Mouse (Mus musculus): ENCODE measurements around the gene Agbl5. TPM values are rescaled to one million over a fixed set of nuclear protein-coding genes. Genes with fewer than 3 reads are reported as not detected.

Gene Agbl5
- polyA plus RNA-seq, 1 experiment from 2014 or later, result 5.7 TPM

GRCm38 (mm10) chr5:30907413-30908059, 19.0 kb downstream of the Agbl5 start, which contains the start of gene Ost4:
Ost4 (minus strand) TSS chr5:30907788.
- WGBS (ENCODE audit: insufficient replicate concordance), result under 1% methylated on average over 58 of the region's 58 CpGs
- peaks cover 10% of the 10 kb centered on the region for H3K36me3 ChIP-seq (ENCODE audit: control insufficient read depth, insufficient read depth)

DNA sequence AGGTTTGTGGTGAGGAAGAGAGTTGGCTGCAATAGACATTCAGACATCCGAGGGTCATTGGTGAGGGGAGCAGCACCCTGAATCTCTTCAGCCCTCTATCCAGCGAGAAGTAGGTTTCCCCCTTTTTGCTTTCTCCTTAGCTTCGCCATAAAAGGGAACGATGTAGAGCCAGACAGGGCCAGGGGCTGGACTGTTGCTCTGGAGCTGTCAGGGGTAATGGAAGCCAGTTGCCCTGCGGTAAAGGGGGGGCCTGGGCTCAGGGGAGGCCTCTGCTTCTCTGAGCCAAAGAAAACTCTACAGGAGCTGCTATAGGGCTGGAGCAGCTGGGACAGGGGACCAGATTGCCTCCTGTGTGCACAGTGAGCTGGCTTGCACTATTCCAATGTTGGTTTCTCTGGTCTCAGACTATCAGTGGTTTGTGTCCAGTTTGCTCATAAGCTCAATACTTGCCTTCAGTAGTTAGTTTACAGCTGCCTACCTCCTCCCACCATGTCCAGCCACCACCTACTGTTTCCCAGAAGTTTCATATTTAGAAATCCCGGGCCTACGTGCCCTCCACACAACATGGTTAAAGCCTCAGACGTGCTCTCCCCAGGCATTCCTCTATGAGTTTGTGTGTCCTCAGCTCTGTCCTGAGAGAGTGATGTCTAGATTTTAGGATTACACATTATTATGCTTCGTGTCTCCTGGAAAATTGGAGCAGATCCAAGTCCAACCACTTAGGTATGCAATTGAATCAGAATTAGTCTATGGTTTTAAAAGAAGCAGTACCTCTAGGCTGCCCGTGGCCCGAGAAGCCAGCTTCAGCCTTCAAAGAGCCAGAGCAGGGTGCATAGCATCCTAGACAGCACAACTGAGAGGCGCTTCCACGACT, 20.2 kb downstream of the Agbl5 start:
- H3K36me3 ChIP-seq (ENCODE audit: control insufficient read depth, insufficient read depth), result peaks cover 10% of the 10 kb centered on the region; the same call in 1 of the 2 replicates
- 42% methylated on average over 13 of the region's 13 CpGs for WGBS (ENCODE audit: insufficient replicate concordance)

More at GRCm38 (mm10) chr5:30907413-30908059, 19.0 kb downstream of the Agbl5 start, which contains the start of gene Ost4:
- Histone ChIP-seq H3K9me3 (replicated peaks; ENCODE audit: control insufficient read depth, low read length) (no peaks in the 10 kb centered on the region), H3K4me2 (ENCODE audit: low read depth, low read length) (peak within 1 kb of the TSS; percentile 97), H3K27ac (ENCODE audit: low read length) (peak within 1 kb of the TSS; percentile 94), H3K9ac (ENCODE audit: low read depth, low read length) (peak within 1 kb of the TSS; percentile 87), H3K4me1 (ENCODE audit: control insufficient read depth, low read depth, low read length) (peaks cover 22% of the 10 kb centered on the region), H3K4me3 (ENCODE audit: low read depth, low read length) (peak within 1 kb of the TSS; percentile 74), H3K27me3 (ENCODE audit: control insufficient read depth, insufficient read depth, low read depth, low read length) (no peaks in the 10 kb centered on the region)
- ATAC-seq (ENCODE audit: low read depth), result peak; percentile 96

GRCm38 (mm10) chr5:30909300-30909659, 20.8 kb downstream of the Agbl5 start:
- no peak overlapping the region for H3K4me2 ChIP-seq (ENCODE audit: low read depth, low read length)
- H3K9ac ChIP-seq (ENCODE audit: low read depth, low read length), result no peak overlapping the region
- no peaks in the 10 kb centered on the region for H3K27me3 ChIP-seq (ENCODE audit: control insufficient read depth, insufficient read depth, low read depth, low read length)
- peaks cover 33% of the 10 kb centered on the region for H3K4me1 ChIP-seq (ENCODE audit: control insufficient read depth, low read depth, low read length)
- no peak for ATAC-seq (ENCODE audit: low read depth)
- H3K4me3 ChIP-seq (ENCODE audit: low read depth, low read length), result no peak overlapping the region
- H3K9me3 ChIP-seq (replicated peaks; ENCODE audit: control insufficient read depth, low read length), result no peaks in the 10 kb centered on the region
- peak overlapping the region; percentile 45 for H3K27ac ChIP-seq (ENCODE audit: low read length)
- H3K36me3 ChIP-seq (ENCODE audit: control insufficient read depth, insufficient read depth), result peaks cover 3% of the 10 kb centered on the region; the same call in 1 of the 2 replicates
- WGBS (ENCODE audit: insufficient replicate concordance), result 28% methylated on average over 7 of the region's 7 CpGs

More for the DNA sequence above, 20.2 kb downstream of the Agbl5 start:
- Histone ChIP-seq H3K9ac (ENCODE audit: low read depth, low read length) (peak overlapping the region; percentile 82), H3K27ac (ENCODE audit: low read length) (peak overlapping the region; percentile 84), H3K4me2 (ENCODE audit: low read depth, low read length) (peak overlapping the region; percentile 97), H3K4me3 (ENCODE audit: low read depth, low read length) (peak overlapping the region; percentile 74), H3K4me1 (ENCODE audit: control insufficient read depth, low read depth, low read length) (peaks cover 27% of the 10 kb centered on the region), H3K27me3 (ENCODE audit: control insufficient read depth, insufficient read depth, low read depth, low read length) (no peaks in the 10 kb centered on the region), H3K9me3 (replicated peaks; ENCODE audit: control insufficient read depth, low read length) (no peaks in the 10 kb centered on the region)
- no peak for ATAC-seq (ENCODE audit: low read depth)

DNA sequence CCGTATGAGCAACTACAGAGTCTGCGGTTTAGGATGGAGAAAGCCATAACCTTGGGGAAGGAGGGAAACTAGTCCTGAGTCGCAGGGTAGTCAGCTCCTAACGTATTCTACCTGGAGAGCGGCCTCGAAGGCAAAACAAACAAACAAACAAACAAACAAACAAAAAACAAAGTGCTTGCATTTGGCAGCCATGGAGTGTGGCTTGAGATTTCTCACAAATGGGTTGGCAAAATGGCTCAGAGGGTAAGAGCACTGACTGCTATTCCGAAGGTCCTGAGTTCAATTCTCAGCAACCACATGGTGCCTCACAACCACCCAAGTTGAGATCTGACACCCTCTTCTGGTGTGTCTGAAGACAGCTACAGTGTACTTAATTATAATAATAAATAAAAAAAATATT, 21.4 kb downstream of the Agbl5 start:
- Histone ChIP-seq H3K27me3 (ENCODE audit: control insufficient read depth, insufficient read depth, low read depth, low read length) (no peaks in the 10 kb centered on the region), H3K27ac (ENCODE audit: low read length) (peak overlapping the region; percentile 45), H3K9ac (ENCODE audit: low read depth, low read length) (no peak overlapping the region), H3K4me3 (ENCODE audit: low read depth, low read length) (no peak overlapping the region), H3K4me2 (ENCODE audit: low read depth, low read length) (no peak overlapping the region), H3K4me1 (ENCODE audit: control insufficient read depth, low read depth, low read length) (peaks cover 39% of the 10 kb centered on the region), H3K9me3 (replicated peaks; ENCODE audit: control insufficient read depth, low read length) (no peaks in the 10 kb centered on the region), H3K36me3 (ENCODE audit: control insufficient read depth, insufficient read depth) (no peaks in the 10 kb centered on the region)
- 74% methylated on average over 7 of the region's 7 CpGs for WGBS (ENCODE audit: insufficient replicate concordance)
- no peak for ATAC-seq (ENCODE audit: low read depth)

- H3K27ac ChIP-seq (ENCODE audit: low read length), result no peak overlapping the region
- H3K27me3 ChIP-seq (ENCODE audit: control insufficient read depth, insufficient read depth, low read depth, low read length), result no peaks in the 10 kb centered on the region
- H3K4me1 ChIP-seq (ENCODE audit: control insufficient read depth, low read depth, low read length), result peaks cover 42% of the 10 kb centered on the region
- no peaks in the 10 kb centered on the region for H3K36me3 ChIP-seq (ENCODE audit: control insufficient read depth, insufficient read depth)
- no peak overlapping the region for H3K4me2 ChIP-seq (ENCODE audit: low read depth, low read length)
- no peak for ATAC-seq (ENCODE audit: low read depth)
- H3K9me3 ChIP-seq (replicated peaks; ENCODE audit: control insufficient read depth, low read length), result no peaks in the 10 kb centered on the region
- no peak overlapping the region for H3K4me3 ChIP-seq (ENCODE audit: low read depth, low read length)
- no peak overlapping the region for H3K9ac ChIP-seq (ENCODE audit: low read depth, low read length)
These were observed 22.0 kb downstream of the Agbl5 start for GRCm38 (mm10) chr5:30910481-30910880.

DNA sequence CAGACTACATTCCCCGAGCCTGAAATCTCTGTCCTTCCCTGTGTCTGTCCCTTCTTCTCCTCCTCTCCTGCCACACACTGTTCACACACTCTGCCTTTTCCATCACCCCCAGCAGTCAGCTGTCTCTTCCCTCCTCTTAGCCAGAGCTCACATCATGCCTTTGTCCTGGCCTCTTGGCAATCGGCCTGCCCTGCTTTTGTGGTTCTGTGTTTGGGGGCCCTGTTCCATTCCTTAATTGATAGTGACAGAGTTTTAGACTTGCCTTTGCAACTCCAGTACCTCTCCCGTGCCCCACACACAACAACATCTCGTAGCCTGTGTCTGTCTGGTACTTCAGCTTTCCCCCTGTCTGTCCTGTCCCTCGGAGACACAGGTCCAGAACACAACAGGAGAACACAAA, 23.7 kb downstream of the Agbl5 start:
- Histone ChIP-seq H3K36me3 (ENCODE audit: control insufficient read depth, insufficient read depth) (0 out of 2 replicates have a peak, but pooled peaks cover 1% of the 10 kb centered on the region), H3K4me2 (ENCODE audit: low read depth, low read length) (no peak overlapping the region), H3K4me1 (ENCODE audit: control insufficient read depth, low read depth, low read length) (peaks cover 43% of the 10 kb centered on the region), H3K9ac (ENCODE audit: low read depth, low read length) (no peak overlapping the region), H3K27me3 (ENCODE audit: control insufficient read depth, insufficient read depth, low read depth, low read length) (no peaks in the 10 kb centered on the region), H3K4me3 (ENCODE audit: low read depth, low read length) (no peak overlapping the region), H3K9me3 (replicated peaks; ENCODE audit: control insufficient read depth, low read length) (no peaks in the 10 kb centered on the region), H3K27ac (ENCODE audit: low read length) (peak overlapping the region; percentile 74)
- WGBS (ENCODE audit: insufficient replicate concordance), result 46% methylated on average over 5 of the region's 5 CpGs
- ATAC-seq (ENCODE audit: low read depth), result no peak

GRCm38 (mm10) chr5:30913060-30913841, 24.8 kb downstream of the Agbl5 start, which contains the start of gene Emilin1:
Emilin1 (plus strand) TSS chr5:30913402.
- Histone ChIP-seq H3K4me1 (ENCODE audit: control insufficient read depth, low read depth, low read length) (peaks cover 41% of the 10 kb centered on the region), H3K9me3 (replicated peaks; ENCODE audit: control insufficient read depth, low read length) (no peaks in the 10 kb centered on the region), H3K36me3 (ENCODE audit: control insufficient read depth, insufficient read depth) (peaks cover 5% of the 10 kb centered on the region; the same call in 1 of the 2 replicates), H3K4me3 (ENCODE audit: low read depth, low read length) (peak within 1 kb of the TSS; percentile 55), H3K4me2 (ENCODE audit: low read depth, low read length) (peak within 1 kb of the TSS; percentile 59), H3K27ac (ENCODE audit: low read length) (peak within 1 kb of the TSS; percentile 74), H3K27me3 (ENCODE audit: control insufficient read depth, insufficient read depth, low read depth, low read length) (no peaks in the 10 kb centered on the region), H3K9ac (ENCODE audit: low read depth, low read length) (peak within 1 kb of the TSS; percentile 56)
- WGBS (ENCODE audit: insufficient replicate concordance), result 25% methylated on average over 12 of the region's 13 CpGs
- peak; percentile 40 for ATAC-seq (ENCODE audit: low read depth)

DNA sequence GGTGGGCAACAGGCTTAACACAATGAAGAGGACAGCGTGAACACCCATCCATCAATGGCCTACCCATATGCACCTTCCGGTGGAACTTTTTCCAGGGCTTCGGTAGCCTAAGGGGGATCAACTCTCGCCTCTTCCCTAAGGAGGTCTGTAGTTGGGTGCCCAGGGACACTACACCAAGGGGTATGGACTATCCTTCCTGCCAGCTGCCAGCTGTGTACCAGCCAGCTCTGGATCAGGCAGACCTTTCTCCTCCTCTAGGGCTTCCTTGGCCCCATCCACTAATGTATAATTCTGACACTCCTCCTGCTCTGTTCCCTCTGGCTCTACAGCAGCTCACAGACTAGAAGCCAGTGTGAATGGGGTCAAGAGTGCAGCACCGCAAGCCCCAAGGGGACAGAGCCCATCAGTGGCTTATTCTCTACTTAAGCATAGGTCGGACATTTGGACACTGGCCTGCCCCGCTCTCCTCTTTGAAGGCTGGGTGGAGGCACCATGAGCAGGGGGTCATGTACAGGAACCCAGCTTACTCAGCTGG, 25.7 kb downstream of the Agbl5 start:
- H3K4me3 ChIP-seq (ENCODE audit: low read depth, low read length), result peak overlapping the region; percentile 55
- peak overlapping the region; percentile 56 for H3K9ac ChIP-seq (ENCODE audit: low read depth, low read length)
- peak overlapping the region; percentile 74 for H3K27ac ChIP-seq (ENCODE audit: low read length)
- no peak for ATAC-seq (ENCODE audit: low read depth)
- peaks cover 38% of the 10 kb centered on the region for H3K4me1 ChIP-seq (ENCODE audit: control insufficient read depth, low read depth, low read length)
- no peaks in the 10 kb centered on the region for H3K27me3 ChIP-seq (ENCODE audit: control insufficient read depth, insufficient read depth, low read depth, low read length)
- H3K4me2 ChIP-seq (ENCODE audit: low read depth, low read length), result peak overlapping the region; percentile 59
- peaks cover 7% of the 10 kb centered on the region; the same call in 1 of the 2 replicates for H3K36me3 ChIP-seq (ENCODE audit: control insufficient read depth, insufficient read depth)
- H3K9me3 ChIP-seq (replicated peaks; ENCODE audit: control insufficient read depth, low read length), result no peaks in the 10 kb centered on the region
- WGBS (ENCODE audit: insufficient replicate concordance), result 24% methylated on average over 7 of the region's 7 CpGs

Measured in liver, embryonic 16.5 days (tissue).